Mouse (Mus musculus): ENCODE data around the gene Wbp11.

GRCm38 (mm10) chr6:136844903-136845302, 16.9 kb upstream of the Wbp11 start:
- TF ChIP-seq CTCF (IDR thresholded peaks at IDR 0.05; ENCODE audit: extremely low read depth, insufficient read length, insufficient replicate concordance, low read depth, low read length) (no peak), POLR2A (IDR thresholded peaks at IDR 0.05; ENCODE audit: low read depth, low read length) (no peak)

All from small intestine, adult 2 months (tissue).